Mouse (Mus musculus) gastrocnemius, postnatal 14 days (tissue): ENCODE data around the gene 2510009E07Rik. TPM values are rescaled to one million over a fixed set of nuclear protein-coding genes. Genes with fewer than 3 reads are reported as not detected.
A peak's percentile ranks its signal among the peaks of the same experiment; 100 is the strongest.
"Not testable (repeated sequence)": the region's sequence is repeated elsewhere in the genome, so short reads cannot be mapped to it uniquely, and the experiment has no call there.

Experiments
- DNase-seq: peaks from one replicate; pipeline ENCODE4 v3.0.0; 2021; ENCODE audit warnings: mixed read lengths
- intact Hi-C: fragments of 180-260 bp; cut with DNase I; formaldehyde crosslinking; loops from one replicate; pipeline ENCODE4 v1.15.1; 2025; ENCODE audit warnings: low total_unique reads
- total RNA-seq, 2 experiments: library from RNA; stranded (reverse); gene quantifications; 2 replicates each; pipeline ENCODE4 v1.2.3; 2021

The 2510009E07Rik gene
- total RNA-seq, 2 experiments from 2014 or later, result 20.8 to 21.0 TPM

GRCm38 (mm10) chr16:21690216-21690755, 4.2 kb downstream of the 2510009E07Rik start:
- no peak for DNase-seq
- intact Hi-C loops, result no loop called here

GRCm38 (mm10) chr16:21689141-21689540, 5.3 kb downstream of the 2510009E07Rik start:
- no peak for DNase-seq
- intact Hi-C loops, result no loop called here

- intact Hi-C loops, result no loop called here
- no peak for DNase-seq
These were observed 7.1 kb downstream of the 2510009E07Rik start for GRCm38 (mm10) chr16:21687406-21687805.

GRCm38 (mm10) chr16:21676791-21677190, 17.7 kb downstream of the 2510009E07Rik start:
- DNase-seq, result no peak
- intact Hi-C loops, result no loop called here

- DNase-seq, result not testable (repeated sequence)
These were observed 20.8 kb downstream of the 2510009E07Rik start for GRCm38 (mm10) chr16:21673651-21674050.

GRCm38 (mm10) chr16:21673046-21673445, 21.4 kb downstream of the 2510009E07Rik start:
- DNase-seq, intact Hi-C loops: not testable (repeated sequence)

More at GRCm38 (mm10) chr16:21673651-21674050, 20.8 kb downstream of the 2510009E07Rik start:
- intact Hi-C loops, result not testable (repeated sequence)

- intact Hi-C loops, result no loop called here
- DNase-seq, result no peak
These were observed 22.6 kb downstream of the 2510009E07Rik start for GRCm38 (mm10) chr16:21671878-21672277.

- DNase-seq, result no peak
- intact Hi-C loops, result no loop called here
These were observed 29.0 kb downstream of the 2510009E07Rik start for GRCm38 (mm10) chr16:21665423-21665986.

- intact Hi-C loops, result no loop called here
- no peak for DNase-seq
These were observed 29.7 kb downstream of the 2510009E07Rik start for GRCm38 (mm10) chr16:21664633-21665363.

GRCm38 (mm10) chr16:21655961-21656360, 38.5 kb downstream of the 2510009E07Rik start:
- intact Hi-C loops, result no loop called here
- no peak for DNase-seq

GRCm38 (mm10) chr16:21655291-21655690, 39.2 kb downstream of the 2510009E07Rik start:
- no peak for DNase-seq
- intact Hi-C loops, result no loop called here

GRCm38 (mm10) chr16:21654384-21654783, 40.1 kb downstream of the 2510009E07Rik start:
- intact Hi-C loops, result no loop called here
- DNase-seq, result no peak

- intact Hi-C loops, result no loop called here
- no peak for DNase-seq
These were observed 41.3 kb downstream of the 2510009E07Rik start for GRCm38 (mm10) chr16:21653151-21653550.

- DNase-seq, result no peak
- intact Hi-C loops, result no loop called here
These were observed 43.3 kb downstream of the 2510009E07Rik start for GRCm38 (mm10) chr16:21651161-21651560.

GRCm38 (mm10) chr16:21650289-21650688, 44.2 kb downstream of the 2510009E07Rik start:
- intact Hi-C loops, result no loop called here
- no peak for DNase-seq

GRCm38 (mm10) chr16:21648800-21649199, 45.7 kb downstream of the 2510009E07Rik start:
- intact Hi-C loops, result no loop called here
- DNase-seq, result no peak

- DNase-seq, result no peak
- intact Hi-C loops, result no loop called here
These were observed 48.0 kb downstream of the 2510009E07Rik start for GRCm38 (mm10) chr16:21646496-21646895.

GRCm38 (mm10) chr16:21645915-21646314, 48.5 kb downstream of the 2510009E07Rik start:
- no peak for DNase-seq
- intact Hi-C loops, result no loop called here

GRCm38 (mm10) chr16:21644574-21644973, 49.9 kb downstream of the 2510009E07Rik start:
- intact Hi-C loops, result no loop called here
- DNase-seq, result no peak

GRCm38 (mm10) chr16:21644066-21644561, 50.4 kb downstream of the 2510009E07Rik start:
- peak; percentile 81 for DNase-seq
- intact Hi-C loops, result no loop called here

GRCm38 (mm10) chr16:21643621-21644041, 50.8 kb downstream of the 2510009E07Rik start:
- intact Hi-C loops, result no loop called here
- no peak for DNase-seq
